Mouse (Mus musculus) CD4-positive, CD25-positive, alpha-beta regulatory T cell, adult 4 months (primary cell): ENCODE data around the gene Ankrd44. TPM values are rescaled to one million over a fixed set of nuclear protein-coding genes. Genes with fewer than 3 reads are reported as not detected.

ENCODE experiments used
- ATAC-seq: one replicate; pipeline ENCODE4 v1.8.0; 2017
- polyA plus RNA-seq, 2 experiments: library from polyadenylated mRNA; unstranded; fragments of 100-300 nt; shearing (Covaris generic); gene quantifications; one replicate each; pipeline ENCODE4 v1.2.1; 2017

The Ankrd44 gene
- polyA plus RNA-seq, 2 experiments from 2014 or later: 167 to 195 TPM

DNA sequence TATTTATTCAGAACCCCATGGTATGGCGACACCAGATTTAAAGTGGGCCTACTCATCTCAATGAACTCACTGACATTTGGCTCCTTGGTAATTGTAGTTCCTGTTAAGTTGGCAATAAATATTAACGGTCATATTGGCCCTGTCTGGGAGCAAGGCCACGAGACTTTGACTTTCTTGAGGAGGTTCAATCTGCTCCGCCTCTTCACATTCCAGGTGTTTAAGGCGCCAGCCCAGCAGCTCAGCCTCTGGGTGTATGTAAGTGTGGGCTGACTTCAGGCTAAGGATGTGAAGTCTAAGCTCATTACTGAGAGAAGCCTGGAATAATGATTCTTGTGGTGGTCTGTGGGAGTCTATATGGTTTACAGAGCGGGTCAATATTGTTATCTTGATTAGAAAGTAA lies 313.8 kb downstream of the Ankrd44 start:
- no peak for ATAC-seq

- no peak for ATAC-seq
These were observed 314.3 kb downstream of the Ankrd44 start for GRCm38 (mm10) chr1:54611891-54612290.

DNA sequence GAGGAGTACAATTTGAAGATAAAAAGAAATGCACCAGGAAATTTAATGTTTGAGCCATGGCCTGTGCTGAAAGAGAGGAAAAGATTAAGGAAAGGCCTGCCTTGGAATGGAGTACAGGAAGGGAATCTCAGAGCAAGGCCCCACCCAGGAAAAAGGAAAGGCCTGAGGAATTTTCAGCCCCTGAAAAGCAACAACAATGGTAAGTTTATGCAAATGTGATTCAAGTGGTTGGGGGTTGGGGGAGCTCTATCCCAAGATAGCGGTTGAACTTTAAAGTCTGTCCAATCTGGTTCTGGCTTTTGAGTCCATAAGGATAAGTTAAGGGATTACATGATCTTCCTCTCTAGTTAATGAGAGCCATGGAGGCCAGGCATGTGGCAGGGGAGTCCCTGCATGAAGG lies 319.3 kb downstream of the Ankrd44 start:
- ATAC-seq: no peak

DNA sequence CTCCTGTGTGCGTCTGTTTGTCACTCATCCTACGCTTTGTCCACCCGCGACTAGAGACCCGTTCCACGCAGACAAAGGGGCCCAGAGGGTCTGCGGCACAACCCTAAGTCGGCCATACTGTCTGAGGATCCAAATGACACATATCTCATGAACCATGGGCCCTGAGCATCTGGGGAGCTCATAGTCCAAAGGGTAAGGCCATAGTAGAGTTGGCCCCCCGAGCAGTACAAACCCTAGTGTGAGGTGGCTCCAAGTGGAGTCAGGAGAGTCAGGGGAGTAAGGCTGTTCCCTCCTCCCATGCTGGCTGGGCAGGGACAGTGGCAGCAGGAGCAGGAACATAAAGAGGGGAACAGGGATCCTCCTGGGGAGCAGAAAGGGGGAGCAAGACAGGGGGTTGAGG lies 324.5 kb downstream of the Ankrd44 start:
- no peak for ATAC-seq

DNA sequence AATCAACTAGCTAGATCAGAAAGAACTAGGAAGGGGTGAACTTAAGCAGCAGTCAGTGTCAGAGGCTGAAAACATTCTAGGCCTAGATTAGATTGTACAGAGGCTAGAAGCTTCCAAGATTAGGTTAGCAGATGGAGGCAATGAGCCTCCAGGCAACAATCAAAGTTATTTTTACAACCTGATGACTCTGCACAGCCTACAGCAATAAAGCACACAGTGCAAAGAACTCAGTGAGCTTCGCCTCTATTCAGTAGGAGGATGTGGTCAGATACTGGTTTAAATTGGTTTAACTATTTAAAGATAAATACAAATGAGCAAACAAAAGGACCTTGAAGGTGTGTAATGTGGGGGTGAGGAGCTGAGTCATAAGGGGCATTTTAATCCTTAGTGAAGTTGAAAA lies 325.9 kb downstream of the Ankrd44 start:
- ATAC-seq: peak; percentile 78

GRCm38 (mm10) chr1:54597594-54598217 lies 328.5 kb downstream of the Ankrd44 start:
- ATAC-seq: no peak

DNA sequence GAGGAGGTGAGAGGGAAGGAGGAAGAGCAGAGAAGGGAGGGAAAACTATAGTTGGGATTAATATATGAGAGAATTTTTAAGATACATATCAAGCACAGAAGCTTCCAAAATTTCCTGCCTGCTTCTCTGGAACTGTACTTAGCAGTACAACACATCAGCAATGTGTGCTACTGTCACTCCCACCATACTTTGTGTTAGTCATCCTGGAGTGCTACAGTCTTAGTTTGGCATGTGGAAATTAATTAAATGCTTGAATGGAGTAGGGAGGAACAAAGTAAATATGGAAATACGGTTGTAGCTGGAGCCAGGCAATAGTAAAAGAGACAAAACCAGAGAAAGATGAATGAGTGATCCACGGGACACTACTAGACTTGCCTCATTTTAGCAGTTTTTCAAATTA lies 330.0 kb downstream of the Ankrd44 start:
- ATAC-seq: no peak

Other genes with a start within 250 kb of the Ankrd44 start
- 100 to 1,000 TPM; 411 to 495 TPM for gene Sf3b1, start 101.1 kb upstream of the Ankrd44 start, polyA plus RNA-seq
- gene Coq10b, start 126.4 kb upstream of the Ankrd44 start, polyA plus RNA-seq: 10 to 100 TPM; 14.8 to 18.2 TPM
- gene Hspe1, start 161.7 kb upstream of the Ankrd44 start, polyA plus RNA-seq: 100 to 1,000 TPM; 128 to 193 TPM
- 100 to 1,000 TPM; 145 to 175 TPM for gene Hspd1, start 161.9 kb upstream of the Ankrd44 start, polyA plus RNA-seq
- 100 to 1,000 TPM; 114 to 124 TPM for gene Mob4, start 204.8 kb upstream of the Ankrd44 start, polyA plus RNA-seq